Mouse (Mus musculus): ENCODE results near the gene Cpne4. TPM values are rescaled to one million over a fixed set of nuclear protein-coding genes. Genes with fewer than 3 reads are reported as not detected.

Cpne4 gene
- total and polyA plus RNA-seq, 2 experiments = not detected

DNA sequence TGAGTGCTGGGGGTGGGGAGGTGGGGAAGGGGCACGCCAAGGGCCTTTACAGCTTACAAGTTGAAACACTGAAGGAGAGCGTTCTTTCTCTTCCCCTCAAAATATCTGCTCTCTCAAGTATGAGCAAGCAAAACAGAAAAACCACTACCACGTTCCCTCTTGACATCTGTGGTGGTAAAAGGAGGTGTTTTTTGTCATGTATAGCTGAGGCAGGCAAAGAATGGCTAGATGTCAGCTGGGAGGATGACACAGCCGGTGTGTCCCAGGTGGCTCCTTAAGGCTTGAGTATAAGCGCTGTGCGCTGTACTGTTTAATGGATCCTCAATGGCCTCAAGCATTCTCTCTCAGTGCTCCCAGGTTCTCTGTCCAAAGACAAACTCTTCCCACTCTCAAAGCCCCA, 331.5 kb downstream of the Cpne4 start:
- 86% methylated on average over 6 of the region's 6 CpGs for WGBS
- H3K4me1 ChIP-seq (ENCODE audit: control insufficient read depth, insufficient read depth, low read length) = no peaks in the 10 kb centered on the region
- H3K9ac ChIP-seq (ENCODE audit: low read depth, low read length) = no peak overlapping the region
- no peaks in the 10 kb centered on the region for H3K36me3 ChIP-seq (ENCODE audit: control insufficient read depth, insufficient read depth, low read length)
- no peak for TF ChIP-seq CTCF (IDR thresholded peaks at IDR 0.05; ENCODE audit: low read depth, low read length)
- TF ChIP-seq POLR2A (IDR thresholded peaks at IDR 0.05; ENCODE audit: extremely low read depth, insufficient read depth, low read length) = no peak
- H3K79me2 ChIP-seq (ENCODE audit: control insufficient read depth, insufficient read depth, low read length) = no peaks in the 10 kb centered on the region
- no peak overlapping the region for H3K27ac ChIP-seq (replicated peaks; ENCODE audit: insufficient read depth, low read depth, low read length)
- no peak for DNase-seq (ENCODE audit: extremely low read depth, low read depth, low spot score)
- no peaks in the 10 kb centered on the region for H3K27me3 ChIP-seq (ENCODE audit: control insufficient read depth, insufficient read depth, low read length)
- H3K4me3 ChIP-seq (ENCODE audit: insufficient read depth, low read depth, low read length) = no peak overlapping the region

DNA sequence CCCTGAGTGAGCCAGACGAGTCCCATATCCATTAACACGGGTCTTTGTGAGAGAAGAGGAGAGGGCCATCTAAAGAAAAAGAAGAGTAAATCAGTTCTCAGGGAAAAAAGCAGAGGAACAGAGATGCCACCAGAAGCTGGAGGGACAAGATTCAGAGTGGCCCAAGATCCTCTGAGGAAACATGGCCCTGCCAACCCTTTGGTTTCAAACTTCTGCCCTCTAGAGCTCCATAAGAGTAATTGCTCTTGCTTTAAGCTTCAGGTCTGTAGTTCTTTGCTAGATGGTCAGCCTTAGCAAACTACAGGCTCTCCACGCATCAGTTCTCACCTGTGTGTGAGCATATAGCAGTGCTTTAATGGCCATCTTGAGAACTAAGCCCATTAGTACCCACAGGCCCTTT, 343.4 kb downstream of the Cpne4 start:
- Histone ChIP-seq H3K27me3 (ENCODE audit: control insufficient read depth, insufficient read depth, low read length) (no peaks in the 10 kb centered on the region), H3K9ac (ENCODE audit: low read depth, low read length) (no peak overlapping the region), H3K36me3 (ENCODE audit: control insufficient read depth, insufficient read depth, low read length) (no peaks in the 10 kb centered on the region), H3K4me1 (ENCODE audit: control insufficient read depth, insufficient read depth, low read length) (no peaks in the 10 kb centered on the region), H3K27ac (replicated peaks; ENCODE audit: insufficient read depth, low read depth, low read length) (no peak overlapping the region), H3K4me3 (ENCODE audit: insufficient read depth, low read depth, low read length) (no peak overlapping the region), H3K79me2 (ENCODE audit: control insufficient read depth, insufficient read depth, low read length) (no peaks in the 10 kb centered on the region)
- no peak for DNase-seq (ENCODE audit: extremely low read depth, low read depth, low spot score)
- no peak for TF ChIP-seq POLR2A (IDR thresholded peaks at IDR 0.05; ENCODE audit: extremely low read depth, insufficient read depth, low read length)
- no peak for TF ChIP-seq CTCF (IDR thresholded peaks at IDR 0.05; ENCODE audit: low read depth, low read length)
- 76% methylated on average over 3 of the region's 3 CpGs for WGBS

DNA sequence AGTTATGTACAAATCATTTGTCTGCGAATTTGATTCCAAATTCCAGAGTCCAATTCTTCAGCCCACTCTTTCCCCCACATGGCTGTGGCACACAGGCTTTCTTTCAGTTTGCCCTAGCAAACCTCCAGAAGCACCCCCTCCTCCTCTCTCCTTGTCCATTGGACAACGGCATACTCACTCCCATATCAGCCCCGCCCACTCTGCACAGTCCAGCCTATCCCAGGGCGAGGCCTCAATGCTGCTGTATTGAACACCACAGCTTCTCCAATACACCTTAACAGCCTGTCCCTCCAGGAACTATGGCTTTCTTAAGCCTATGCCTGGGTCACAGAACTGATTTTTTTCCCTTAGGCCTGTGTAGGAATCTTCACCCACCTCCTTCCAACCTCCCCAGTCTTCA, 348.3 kb downstream of the Cpne4 start:
- WGBS = 78% methylated on average over 4 of the region's 4 CpGs
- TF ChIP-seq CTCF (IDR thresholded peaks at IDR 0.05; ENCODE audit: low read depth, low read length) (no peak), POLR2A (IDR thresholded peaks at IDR 0.05; ENCODE audit: extremely low read depth, insufficient read depth, low read length) (no peak)

DNA sequence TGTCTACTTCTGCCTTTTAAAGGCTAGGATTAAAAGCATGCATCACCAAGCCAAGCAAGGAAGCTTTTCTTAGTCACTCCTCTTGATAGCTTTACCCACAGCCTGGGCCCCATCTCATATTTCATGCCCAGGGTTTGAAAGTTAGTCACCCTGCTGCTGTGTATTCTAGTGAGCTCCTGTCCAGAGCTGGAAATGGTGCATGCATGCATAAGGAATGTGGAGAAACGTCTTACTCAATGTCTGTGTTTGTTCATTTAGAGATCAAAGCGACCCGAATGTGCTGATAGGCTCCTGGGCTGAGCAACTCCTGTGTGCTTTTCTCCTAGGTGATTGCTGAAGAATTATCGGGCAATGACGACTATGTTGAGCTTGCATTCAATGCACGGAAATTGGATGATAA, 354.0 kb downstream of the Cpne4 start:
- 53% methylated on average over 6 of the region's 6 CpGs for WGBS
- Histone ChIP-seq H3K27me3 (ENCODE audit: control insufficient read depth, insufficient read depth, low read length) (no peaks in the 10 kb centered on the region), H3K36me3 (ENCODE audit: control insufficient read depth, insufficient read depth, low read length) (no peaks in the 10 kb centered on the region), H3K27ac (replicated peaks; ENCODE audit: insufficient read depth, low read depth, low read length) (no peak overlapping the region), H3K79me2 (ENCODE audit: control insufficient read depth, insufficient read depth, low read length) (no peaks in the 10 kb centered on the region), H3K4me1 (ENCODE audit: control insufficient read depth, insufficient read depth, low read length) (no peaks in the 10 kb centered on the region), H3K9ac (ENCODE audit: low read depth, low read length) (no peak overlapping the region), H3K4me3 (ENCODE audit: insufficient read depth, low read depth, low read length) (no peak overlapping the region)
- DNase-seq (ENCODE audit: extremely low read depth, low read depth, low spot score) = no peak
- TF ChIP-seq CTCF (IDR thresholded peaks at IDR 0.05; ENCODE audit: low read depth, low read length) (no peak), POLR2A (IDR thresholded peaks at IDR 0.05; ENCODE audit: extremely low read depth, insufficient read depth, low read length) (no peak)

More for the DNA sequence above, 348.3 kb downstream of the Cpne4 start:
- Histone ChIP-seq H3K9ac (ENCODE audit: low read depth, low read length) (no peak overlapping the region), H3K27ac (replicated peaks; ENCODE audit: insufficient read depth, low read depth, low read length) (no peak overlapping the region), H3K27me3 (ENCODE audit: control insufficient read depth, insufficient read depth, low read length) (no peaks in the 10 kb centered on the region), H3K36me3 (ENCODE audit: control insufficient read depth, insufficient read depth, low read length) (no peaks in the 10 kb centered on the region), H3K4me1 (ENCODE audit: control insufficient read depth, insufficient read depth, low read length) (no peaks in the 10 kb centered on the region), H3K79me2 (ENCODE audit: control insufficient read depth, insufficient read depth, low read length) (no peaks in the 10 kb centered on the region), H3K4me3 (ENCODE audit: insufficient read depth, low read depth, low read length) (no peak overlapping the region)
- no peak for DNase-seq (ENCODE audit: extremely low read depth, low read depth, low spot score)

DNA sequence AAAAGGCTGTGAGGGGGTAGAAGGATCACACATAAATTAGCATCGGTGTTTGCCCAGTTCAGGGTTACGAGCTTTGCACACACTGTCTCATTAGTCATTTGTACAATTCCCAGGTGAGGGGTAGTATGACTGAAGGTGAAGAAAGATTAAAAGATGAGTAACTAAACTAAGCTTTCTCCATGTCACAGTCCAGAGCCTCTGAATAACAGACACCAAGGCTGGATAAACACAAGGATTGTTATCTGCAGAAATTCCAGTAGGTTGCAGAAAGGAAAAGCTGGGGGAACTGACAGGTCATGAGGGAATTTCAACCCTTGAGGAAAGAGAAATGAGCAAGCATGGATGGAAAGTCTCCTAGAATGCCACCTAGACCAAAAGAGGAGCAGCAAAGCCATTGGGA, 354.7 kb downstream of the Cpne4 start:
- H3K4me3 ChIP-seq (ENCODE audit: insufficient read depth, low read depth, low read length) = no peak overlapping the region
- H3K36me3 ChIP-seq (ENCODE audit: control insufficient read depth, insufficient read depth, low read length) = no peaks in the 10 kb centered on the region
- no peaks in the 10 kb centered on the region for H3K79me2 ChIP-seq (ENCODE audit: control insufficient read depth, insufficient read depth, low read length)
- H3K27ac ChIP-seq (replicated peaks; ENCODE audit: insufficient read depth, low read depth, low read length) = no peak overlapping the region
- DNase-seq (ENCODE audit: extremely low read depth, low read depth, low spot score) = no peak
- no peak overlapping the region for H3K9ac ChIP-seq (ENCODE audit: low read depth, low read length)
- H3K27me3 ChIP-seq (ENCODE audit: control insufficient read depth, insufficient read depth, low read length) = no peaks in the 10 kb centered on the region
- TF ChIP-seq POLR2A (IDR thresholded peaks at IDR 0.05; ENCODE audit: extremely low read depth, insufficient read depth, low read length) (no peak), CTCF (IDR thresholded peaks at IDR 0.05; ENCODE audit: low read depth, low read length) (no peak)
- WGBS = 83% methylated on average over 2 of the region's 2 CpGs
- H3K4me1 ChIP-seq (ENCODE audit: control insufficient read depth, insufficient read depth, low read length) = no peaks in the 10 kb centered on the region

DNA sequence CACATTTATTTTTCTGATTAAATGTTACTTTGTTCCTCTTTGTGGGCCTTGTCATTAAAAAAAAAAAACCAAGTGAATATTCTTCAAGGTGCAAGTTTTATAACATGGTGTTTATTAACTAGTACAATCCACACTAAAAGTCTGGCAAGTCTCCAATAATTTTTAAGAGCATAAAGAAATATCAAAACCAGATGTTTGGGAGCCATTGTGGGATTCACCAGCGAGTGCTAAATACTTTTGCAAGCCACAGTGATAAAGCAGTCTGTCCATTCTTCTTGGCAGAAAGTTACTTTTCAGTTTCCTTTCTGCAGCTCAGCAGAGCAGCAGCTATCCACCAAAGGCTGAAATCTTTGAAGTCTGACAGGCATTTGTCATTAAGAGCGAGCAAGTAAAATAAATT, 365.6 kb downstream of the Cpne4 start:
- Histone ChIP-seq H3K36me3 (ENCODE audit: control insufficient read depth, insufficient read depth, low read length) (no peaks in the 10 kb centered on the region), H3K9ac (ENCODE audit: low read depth, low read length) (no peak overlapping the region), H3K27me3 (ENCODE audit: control insufficient read depth, insufficient read depth, low read length) (no peaks in the 10 kb centered on the region), H3K79me2 (ENCODE audit: control insufficient read depth, insufficient read depth, low read length) (no peaks in the 10 kb centered on the region), H3K27ac (replicated peaks; ENCODE audit: insufficient read depth, low read depth, low read length) (no peak overlapping the region), H3K4me3 (ENCODE audit: insufficient read depth, low read depth, low read length) (no peak overlapping the region), H3K4me1 (ENCODE audit: control insufficient read depth, insufficient read depth, low read length) (no peaks in the 10 kb centered on the region)
- WGBS = 61% methylated on average over 2 of the region's 2 CpGs
- DNase-seq (ENCODE audit: extremely low read depth, low read depth, low spot score) = no peak
- TF ChIP-seq CTCF (IDR thresholded peaks at IDR 0.05; ENCODE audit: low read depth, low read length) = no peak
- no peak for TF ChIP-seq POLR2A (IDR thresholded peaks at IDR 0.05; ENCODE audit: extremely low read depth, insufficient read depth, low read length)
